Mouse (Mus musculus) neural tube, postnatal 0 days (tissue): ENCODE data around the gene Sdk1. TPM values are rescaled to one million over a fixed set of nuclear protein-coding genes. Genes with fewer than 3 reads are reported as not detected.

Experiments
- polyA plus RNA-seq: library from polyadenylated mRNA; unstranded; fragments of >200 nt; fragmentation: Nextera tagmentation; extraction: Ambion mirVana; gene quantifications from 2 replicates; pipeline ENCODE4 v1.2.1, GENCODE M21; 2015

Gene Sdk1
- 2.4 and 2.8 TPM in 2 replicates for polyA plus RNA-seq

DNA sequence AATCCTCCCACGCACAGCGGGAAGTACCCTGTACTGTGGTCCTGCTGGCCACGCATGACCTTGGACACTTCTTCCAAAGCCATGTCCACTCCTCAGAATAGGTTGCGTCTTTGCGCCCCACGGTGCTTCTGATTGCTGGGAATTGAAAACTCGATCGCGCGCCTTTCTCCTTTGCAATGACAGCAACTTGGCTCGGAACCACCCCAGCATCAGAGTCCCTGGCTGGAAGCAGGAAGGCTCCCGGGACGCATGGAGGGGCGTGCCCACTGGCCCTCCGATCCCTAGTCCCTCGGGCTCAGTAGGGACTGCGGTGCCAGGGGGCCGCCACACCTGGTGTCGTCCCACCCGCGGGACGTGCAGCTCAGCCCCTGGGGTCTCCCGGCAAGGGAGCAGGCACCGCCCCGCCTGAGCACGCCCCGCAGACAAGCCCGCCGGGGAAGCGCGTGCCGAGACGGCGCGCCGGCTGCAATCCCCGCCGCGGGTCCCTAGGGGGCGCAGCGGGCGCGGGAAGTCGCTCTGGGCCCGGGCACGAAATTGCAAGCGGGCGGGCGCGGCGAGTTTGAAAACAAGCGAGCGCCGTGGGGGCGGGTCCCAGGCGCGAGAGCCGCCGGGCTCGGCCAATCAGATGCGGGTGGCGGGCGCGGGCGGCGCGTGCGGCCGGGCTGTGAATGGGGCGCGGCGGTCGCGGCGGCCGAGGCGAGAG, at the start of gene Sdk1:
Sdk1 (plus strand) TSS at position 650 of the 703 bp plus-strand sequence.

Other genes with a start within 250 kb of the Sdk1 start
- 0.25 and 0.28 TPM in 2 replicates for gene Card11, start 240.9 kb upstream of the Sdk1 start, polyA plus RNA-seq